Mouse (Mus musculus) neutrophil, adult 59 days (primary cell): ENCODE data around the gene Zswim9. TPM values are rescaled to one million over a fixed set of nuclear protein-coding genes. Genes with fewer than 3 reads are reported as not detected.

Experiments used
- total RNA-seq, 2 experiments: library from RNA; stranded (reverse); gene quantifications; 1 replicate in 1 of 2; 2 replicates in 1 of 2; pipeline ENCODE4 v1.2.4; 2023

Zswim9 gene
- 1 to 10 TPM; 1.5 to 5.8 TPM for total RNA-seq

DNA sequence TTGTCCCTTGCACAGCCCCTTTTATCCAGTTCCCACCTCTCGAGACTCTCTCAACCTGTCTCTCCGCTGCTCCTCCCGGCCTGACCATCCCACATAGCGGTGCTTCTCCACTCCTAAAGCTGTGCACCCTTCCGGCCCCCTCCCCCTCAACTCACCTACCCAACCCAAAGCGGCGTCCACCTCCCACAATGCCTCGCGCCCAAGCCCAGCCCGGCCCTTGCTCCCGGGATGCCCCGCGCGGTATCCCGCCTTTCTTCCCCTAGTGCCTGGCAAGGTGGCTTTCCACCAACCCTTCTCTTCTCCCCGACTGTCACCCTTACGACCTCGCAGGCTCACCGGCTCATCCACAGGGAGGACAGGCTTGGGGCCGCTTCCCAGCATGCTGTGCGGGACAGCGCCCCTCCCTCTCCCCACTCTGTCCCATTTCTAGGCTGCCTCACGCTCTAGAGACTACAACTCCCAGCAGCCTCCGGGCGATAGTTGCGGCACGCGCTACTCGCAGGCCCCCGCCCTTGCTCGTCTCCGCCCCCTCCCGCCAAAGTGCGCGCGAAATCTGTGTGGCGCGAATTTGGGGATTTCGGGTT lies at the start of gene Zswim9:
Gene Zswim9, minus strand, starts transcription at position 414 of the 584 bp plus-strand sequence.

GRCm38 (mm10) chr7:13324316-13324715 lies 45.8 kb upstream of the Zswim9 start, which contains the start of gene Pla2g4c:
TSS of gene Pla2g4c (plus strand) at chr7:13324655.

DNA sequence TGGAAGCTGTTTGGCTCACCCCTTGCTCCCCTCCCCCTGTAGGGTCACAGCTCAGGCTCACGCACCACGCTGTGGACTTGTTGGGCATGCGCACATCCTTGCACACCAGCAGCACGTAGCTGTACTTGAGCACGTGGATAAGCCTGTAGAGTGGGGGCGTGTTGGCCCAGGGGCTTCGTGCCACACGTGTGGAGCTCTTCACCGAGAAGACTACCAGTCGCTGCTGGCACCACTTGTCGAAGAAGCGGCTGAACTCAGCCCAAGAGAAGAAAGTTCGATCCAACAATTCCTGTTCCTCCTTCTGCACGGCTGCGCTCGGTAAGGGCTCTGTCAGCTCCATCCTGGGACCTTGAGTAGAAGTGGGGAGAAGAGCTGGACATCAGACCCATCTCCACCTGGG lies 1.4 kb downstream of the Zswim9 start, which contains the start of gene Lig1:
Gene Lig1, plus strand, starts transcription at position 203 of the 400 bp plus-strand sequence.

DNA sequence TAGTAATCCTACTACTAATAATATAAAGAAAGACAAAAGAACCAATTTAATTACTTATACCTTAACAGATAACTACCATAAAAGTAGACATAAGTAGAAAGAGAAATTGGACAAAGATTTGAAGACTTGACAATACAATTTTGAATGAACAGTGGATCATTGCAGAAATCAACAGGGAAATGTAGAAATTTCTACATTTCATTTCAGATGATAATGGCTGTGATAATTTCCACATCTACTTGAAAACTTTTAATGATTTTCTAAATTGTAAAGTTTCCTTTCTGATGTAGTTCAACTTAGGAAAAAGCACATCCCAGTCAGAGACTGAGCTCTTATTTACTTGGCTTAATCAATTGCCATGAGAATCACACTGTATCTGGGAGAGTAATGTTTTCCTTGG lies 65.8 kb downstream of the Zswim9 start, which contains the start of gene Vmn1r89:
Gene Vmn1r89, plus strand, starts transcription at position 301 of the 400 bp plus-strand sequence.

Other genes starting within 250 kb of the Zswim9 start
- 100 to 1,000 TPM; 160 to 170 TPM for gene Chmp2a, start 243.9 kb downstream of the Zswim9 start, total RNA-seq
- gene Ube2m, start 240.4 kb downstream of the Zswim9 start, total RNA-seq, result 10 to 100 TPM; 90.7 to 95.5 TPM
- 1 to 10 TPM in 1 of 2 experiments, under 1 TPM in 1; 0.64 to 1.4 TPM for gene Mzf1, start 224.0 kb downstream of the Zswim9 start, total RNA-seq
- gene Vmn1r85, start 183.5 kb downstream of the Zswim9 start, total RNA-seq, result not detected
- not detected for gene Vmn1r86, start 158.8 kb downstream of the Zswim9 start, total RNA-seq
- gene Vmn1r87, start 138.6 kb downstream of the Zswim9 start, total RNA-seq, result not detected
- gene Vmn1r88, start 119.2 kb downstream of the Zswim9 start, total RNA-seq, result under 1 TPM in 1 of 2 experiments, not detected in 1; 0.07 TPM
- gene Vmn1r89, start 65.7 kb downstream of the Zswim9 start, total RNA-seq, result not detected
- gene Lig1, start 1.4 kb downstream of the Zswim9 start, total RNA-seq, result 10 to 100 TPM; 61.7 to 73.5 TPM
- 1 to 10 TPM; 1.4 to 2.5 TPM for gene Pla2g4c, start 45.9 kb upstream of the Zswim9 start, total RNA-seq
- not detected for gene Cabp5, start 119.4 kb upstream of the Zswim9 start, total RNA-seq
- not detected for gene Bsph1, start 172.1 kb upstream of the Zswim9 start, total RNA-seq